Mouse (Mus musculus) ES-E14 (cell line): ENCODE measurements at regions not wholly inside any gene's neighbourhood (a gene's known extent, or its start where the extent isn't known, plus 50 kb on each side); places are given as distances from the start of the nearest gene placed in this dataset.

Source experiments
- CHD2 ChIP-seq: IDR thresholded peaks from 2 replicates; pipeline ENCODE4 v1.6.1; 2014; ENCODE audit warnings: mild to moderate bottlenecking, low read depth, low read length, inconsistent platforms
- HCFC1 ChIP-seq: IDR thresholded peaks from 2 replicates; pipeline ENCODE4 v1.6.1; 2012; ENCODE audit warnings: low read length, inconsistent platforms, borderline replicate concordance; ENCODE audit not compliant: insufficient read depth
- MAFK ChIP-seq: IDR thresholded peaks from 2 replicates; pipeline ENCODE4 v1.6.1; 2014; ENCODE audit warnings: mild to moderate bottlenecking, low read depth, low read length, inconsistent platforms; ENCODE audit not compliant: insufficient read depth
- ZNF384 ChIP-seq: IDR thresholded peaks from 2 replicates; pipeline ENCODE4 v1.6.1; 2012; ENCODE audit warnings: low read depth, low read length, inconsistent platforms

DNA sequence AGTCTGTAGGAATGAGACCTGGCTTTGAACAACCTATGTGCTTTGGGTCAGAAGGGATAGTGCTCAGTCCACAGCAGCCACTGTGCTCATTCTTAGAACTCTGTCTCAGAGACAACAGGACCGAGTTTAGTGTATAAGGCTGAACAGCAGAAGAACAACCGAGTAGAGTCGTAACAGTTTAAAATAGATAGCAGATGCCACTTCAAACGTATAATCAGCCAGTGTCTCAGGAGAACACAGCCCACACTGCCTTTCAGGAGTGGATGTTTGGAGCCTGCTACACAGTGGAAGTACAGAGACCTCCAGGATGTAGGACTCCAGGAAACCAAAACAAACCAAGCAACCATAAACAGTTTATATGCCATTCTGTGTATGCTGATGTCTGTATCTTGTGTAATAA, 99.0 kb upstream of the Opcml start:
- TF ChIP-seq CHD2 (no peak), MAFK (no peak), HCFC1 (no peak), ZNF384 (no peak)
